Mouse (Mus musculus) spleen, postnatal 10 days (tissue): Measurements from ENCODE around the gene Cdk6.
"Not testable (repeated sequence)": the region's sequence is repeated elsewhere in the genome, so short reads cannot be mapped to it uniquely, and the experiment has no call there.

Source experiments
- DNase-seq, 2 experiments: peaks; one replicate each; pipeline ENCODE4 v3.0.0; 2021 to 2022; ENCODE audit warnings: low spot score in 2 of 2

Cdk6 gene

GRCm38 (mm10) chr5:3344081-3344631, 2.9 kb downstream of the Cdk6 start:
- DNase-seq: peak; percentile 89 to 92

GRCm38 (mm10) chr5:3345540-3345939, 4.3 kb downstream of the Cdk6 start:
- DNase-seq: not testable (repeated sequence)

- DNase-seq: not testable (repeated sequence)
Observed at GRCm38 (mm10) chr5:3349393-3349792, 8.1 kb downstream of the Cdk6 start.

GRCm38 (mm10) chr5:3351836-3352235, 10.6 kb downstream of the Cdk6 start:
- DNase-seq: not testable (repeated sequence)

- DNase-seq: no peak
Observed at GRCm38 (mm10) chr5:3352314-3352713, 11.0 kb downstream of the Cdk6 start.

GRCm38 (mm10) chr5:3352827-3353226, 11.5 kb downstream of the Cdk6 start:
- no peak for DNase-seq

GRCm38 (mm10) chr5:3354307-3354706, 13.0 kb downstream of the Cdk6 start:
- peak; percentile 27 to 43 for DNase-seq

GRCm38 (mm10) chr5:3355032-3355536, 13.8 kb downstream of the Cdk6 start:
- DNase-seq: no peak

- DNase-seq: no peak
Observed at GRCm38 (mm10) chr5:3355560-3356260, 14.4 kb downstream of the Cdk6 start.

- DNase-seq: no peak
Observed at GRCm38 (mm10) chr5:3356261-3356778, 15.0 kb downstream of the Cdk6 start.

- no peak for DNase-seq
Observed at GRCm38 (mm10) chr5:3357496-3357895, 16.2 kb downstream of the Cdk6 start.

GRCm38 (mm10) chr5:3358687-3359520, 17.6 kb downstream of the Cdk6 start:
- peak in 1 of 2 experiments; percentile 43 for DNase-seq

GRCm38 (mm10) chr5:3359914-3360313, 18.6 kb downstream of the Cdk6 start:
- no peak for DNase-seq

- DNase-seq: no peak
Observed at GRCm38 (mm10) chr5:3361252-3361651, 20.0 kb downstream of the Cdk6 start.

- DNase-seq: no peak
Observed at GRCm38 (mm10) chr5:3362111-3362510, 20.8 kb downstream of the Cdk6 start.

- DNase-seq: no peak
Observed at GRCm38 (mm10) chr5:3363036-3363983, 22.0 kb downstream of the Cdk6 start.

GRCm38 (mm10) chr5:3367045-3367444, 25.8 kb downstream of the Cdk6 start:
- no peak for DNase-seq

GRCm38 (mm10) chr5:3369317-3369716, 28.0 kb downstream of the Cdk6 start:
- no peak for DNase-seq

GRCm38 (mm10) chr5:3371212-3371611, 29.9 kb downstream of the Cdk6 start:
- DNase-seq: no peak

GRCm38 (mm10) chr5:3373170-3373569, 31.9 kb downstream of the Cdk6 start:
- no peak for DNase-seq

GRCm38 (mm10) chr5:3374763-3375162, 33.5 kb downstream of the Cdk6 start:
- no peak for DNase-seq
